Mouse (Mus musculus) forebrain, postnatal 0 days (tissue): Measurements from ENCODE around the gene Supt4a. TPM values are rescaled to one million over a fixed set of nuclear protein-coding genes. Genes with fewer than 3 reads are reported as not detected.

Experiments
- ATAC-seq: fragments of 200-750 bp; cut with Nextera tagmentation; 2 replicates; pipeline ENCODE4 v1.8.0; 2017; ENCODE audit warnings: mild to moderate bottlenecking, moderate library complexity
- DNase-seq: peaks from one replicate; pipeline ENCODE4 v3.0.0-alpha.2; 2015
- H3K27ac ChIP-seq: fragments of 300-500 bp; sonication (generic); 2 replicates; pipeline ENCODE4 v1.5.1; 2014; ENCODE audit warnings: low read depth, mild to moderate bottlenecking, antibody characterized with exemption, low read length, moderate library complexity, mixed read lengths
- H3K27me3 ChIP-seq: fragments of 300-500 bp; sonication (generic); 2 replicates; pipeline ENCODE4 v1.6.1; 2014; ENCODE audit warnings: mild to moderate bottlenecking, low read length, mixed read lengths; ENCODE audit not compliant: insufficient read depth
- H3K36me3 ChIP-seq: fragments of 300-500 bp; sonication (generic); 2 replicates; pipeline ENCODE4 v1.6.1; 2014; ENCODE audit warnings: mild to moderate bottlenecking, moderate library complexity; ENCODE audit not compliant: insufficient read depth
- H3K4me1 ChIP-seq: fragments of 300-500 bp; sonication (generic); 2 replicates; pipeline ENCODE4 v1.6.1; 2014; ENCODE audit warnings: antibody characterized with exemption; ENCODE audit not compliant: insufficient read depth
- H3K4me2 ChIP-seq: fragments of 300-500 bp; sonication (generic); 2 replicates; pipeline ENCODE4 v1.6.1; 2014; ENCODE audit warnings: low read depth, mild to moderate bottlenecking, moderate library complexity
- H3K4me3 ChIP-seq: fragments of 300-500 bp; sonication (generic); 2 replicates; pipeline ENCODE4 v1.5.1; 2014; ENCODE audit warnings: low read depth, low read length, mixed read lengths
- H3K9ac ChIP-seq: fragments of 300-500 bp; sonication (generic); 2 replicates; pipeline ENCODE4 v1.6.1; 2014; ENCODE audit warnings: mild to moderate bottlenecking
- H3K9me3 ChIP-seq: fragments of 300-500 bp; sonication (generic); 2 replicates; pipeline ENCODE4 v1.6.1; 2016; ENCODE audit warnings: low read length
- CTCF ChIP-seq: sonication (generic); IDR thresholded peaks from 2 replicates; pipeline ENCODE4 v1.5.1; 2016; ENCODE audit warnings: antibody characterized with exemption, control low read depth, low read depth
- WGBS: fragments of 180-500 bp; shearing (Covaris S2); extraction: QIAGEN DNeasy Blood & Tissue Kit; methylation state at CpG from one replicate; pipeline ENCODE4 v1.1.7; 2014; 5-methylcytosine and 5-hydroxymethylcytosine counted together
- polyA plus RNA-seq: library from polyadenylated mRNA; unstranded; fragments of >200 nt; fragmentation: Nextera tagmentation; extraction: Ambion mirVana; gene quantifications from 2 replicates; pipeline ENCODE4 v1.2.1, GENCODE M21; 2015
- total RNA-seq: library from RNA; depleted of rRNA; stranded (reverse); fragments of >200 nt; gene quantifications from 2 replicates; pipeline ENCODE4 v1.2.3, GENCODE M21; 2014

The Supt4a gene
- total and polyA plus RNA-seq, 2 experiments from 2014 or later = 64.9 to 141 TPM

- WGBS = 47% methylated on average over 7 of the region's 7 CpGs
- TF ChIP-seq CTCF = no peak
- Histone ChIP-seq H3K27me3 (no peaks in the 10 kb centered on the region), H3K9ac (no peak overlapping the region), H3K4me3 (peak overlapping the region; percentile 16), H3K4me1 (0 out of 2 replicates have a peak, but pooled peaks cover 5% of the 10 kb centered on the region), H3K36me3 (no peaks in the 10 kb centered on the region), H3K4me2 (peak overlapping the region; percentile 43), H3K9me3 (no peaks in the 10 kb centered on the region), H3K27ac (no peak overlapping the region)
- ATAC-seq = no peak
- DNase-seq = no peak
Observed at GRCm38 (mm10) chr11:87710262-87710615, 27.1 kb upstream of the Supt4a start.

GRCm38 (mm10) chr11:87712188-87712587, 25.2 kb upstream of the Supt4a start:
- H3K27me3 ChIP-seq = no peaks in the 10 kb centered on the region
- H3K27ac ChIP-seq = no peak overlapping the region
- no peaks in the 10 kb centered on the region for H3K36me3 ChIP-seq
- TF ChIP-seq CTCF = no peak
- H3K4me3 ChIP-seq = no peak overlapping the region
- H3K4me1 ChIP-seq = 0 out of 2 replicates have a peak, but pooled peaks cover 5% of the 10 kb centered on the region
- no peak for ATAC-seq
- WGBS = 77% methylated on average over 4 of the region's 4 CpGs
- no peak for DNase-seq
- H3K9me3 ChIP-seq = no peaks in the 10 kb centered on the region
- H3K4me2 ChIP-seq = no peak overlapping the region
- no peak overlapping the region for H3K9ac ChIP-seq

GRCm38 (mm10) chr11:87715999-87716398, 21.4 kb upstream of the Supt4a start:
- no peak for ATAC-seq
- Histone ChIP-seq H3K27me3 (no peaks in the 10 kb centered on the region), H3K9ac (no peak overlapping the region), H3K9me3 (no peaks in the 10 kb centered on the region), H3K27ac (no peak overlapping the region), H3K4me1 (no peaks in the 10 kb centered on the region), H3K4me3 (no peak overlapping the region), H3K4me2 (no peak overlapping the region), H3K36me3 (no peaks in the 10 kb centered on the region)
- no peak for DNase-seq
- no peak for TF ChIP-seq CTCF
- WGBS = 91% methylated on average over 4 of the region's 4 CpGs

- H3K4me1 ChIP-seq = no peaks in the 10 kb centered on the region
- no peak overlapping the region for H3K27ac ChIP-seq
- H3K9ac ChIP-seq = no peak overlapping the region
- no peaks in the 10 kb centered on the region for H3K27me3 ChIP-seq
- no peaks in the 10 kb centered on the region for H3K9me3 ChIP-seq
- H3K36me3 ChIP-seq = no peaks in the 10 kb centered on the region
- TF ChIP-seq CTCF = no peak
- DNase-seq = no peak
- no peak overlapping the region for H3K4me3 ChIP-seq
- ATAC-seq = no peak
- 66% methylated on average over 7 of the region's 7 CpGs for WGBS
- no peak overlapping the region for H3K4me2 ChIP-seq
Observed at GRCm38 (mm10) chr11:87719526-87719925, 17.8 kb upstream of the Supt4a start.

- ATAC-seq (no peak), DNase-seq (no peak)
- H3K36me3 ChIP-seq = no peaks in the 10 kb centered on the region
- H3K4me1 ChIP-seq = no peaks in the 10 kb centered on the region
- peak; percentile 30 for TF ChIP-seq CTCF
- H3K9me3 ChIP-seq = no peaks in the 10 kb centered on the region
- no peak overlapping the region for H3K9ac ChIP-seq
- H3K27ac ChIP-seq = no peak overlapping the region
- H3K4me3 ChIP-seq = no peak overlapping the region
- WGBS = 45% methylated on average over 9 of the region's 9 CpGs
- no peaks in the 10 kb centered on the region for H3K27me3 ChIP-seq
- H3K4me2 ChIP-seq = no peak overlapping the region
Observed at GRCm38 (mm10) chr11:87720324-87720723, 17.0 kb upstream of the Supt4a start.

- TF ChIP-seq CTCF = no peak
- no peaks in the 10 kb centered on the region for H3K36me3 ChIP-seq
Observed at GRCm38 (mm10) chr11:87720839-87721238, 16.5 kb upstream of the Supt4a start.

GRCm38 (mm10) chr11:87722168-87722567, 15.2 kb upstream of the Supt4a start:
- Histone ChIP-seq H3K4me2 (no peak overlapping the region), H3K9ac (no peak overlapping the region), H3K36me3 (no peaks in the 10 kb centered on the region), H3K4me1 (no peaks in the 10 kb centered on the region), H3K27ac (no peak overlapping the region), H3K27me3 (no peaks in the 10 kb centered on the region), H3K9me3 (no peaks in the 10 kb centered on the region), H3K4me3 (no peak overlapping the region)
- WGBS = 82% methylated on average over 3 of the region's 3 CpGs
- ATAC-seq (no peak), DNase-seq (no peak)
- no peak for TF ChIP-seq CTCF

More at GRCm38 (mm10) chr11:87720839-87721238, 16.5 kb upstream of the Supt4a start:
- no peak for DNase-seq
- no peak for ATAC-seq
- no peaks in the 10 kb centered on the region for H3K4me1 ChIP-seq
- H3K27ac ChIP-seq = no peak overlapping the region
- H3K27me3 ChIP-seq = no peaks in the 10 kb centered on the region
- WGBS = 74% methylated on average over 9 of the region's 9 CpGs
- no peak overlapping the region for H3K9ac ChIP-seq
- no peaks in the 10 kb centered on the region for H3K9me3 ChIP-seq
- H3K4me2 ChIP-seq = no peak overlapping the region
- H3K4me3 ChIP-seq = no peak overlapping the region

- Histone ChIP-seq H3K4me1 (no peaks in the 10 kb centered on the region), H3K4me3 (no peak overlapping the region), H3K9me3 (no peaks in the 10 kb centered on the region), H3K27ac (no peak overlapping the region), H3K27me3 (no peaks in the 10 kb centered on the region), H3K4me2 (no peak overlapping the region), H3K36me3 (no peaks in the 10 kb centered on the region), H3K9ac (no peak overlapping the region)
- TF ChIP-seq CTCF = no peak
- no peak for DNase-seq
- 83% methylated on average over 4 of the region's 4 CpGs for WGBS
- no peak for ATAC-seq
Observed at GRCm38 (mm10) chr11:87722891-87723290, 14.5 kb upstream of the Supt4a start.
